Mouse (Mus musculus) lung, embryonic 16.5 days (tissue): ENCODE measurements at regions not wholly inside any gene's neighbourhood (a gene's known extent, or its start where the extent isn't known, plus 50 kb on each side); places are given as distances from the start of the nearest gene placed in this dataset.

ENCODE experiments used
- ATAC-seq: fragments of 200-750 bp; cut with Nextera tagmentation; 2 replicates; pipeline ENCODE4 v1.8.0; 2017; ENCODE audit warnings: low read depth, mild to moderate bottlenecking, moderate library complexity
- H3K27ac ChIP-seq: fragments of 300-500 bp; sonication (generic); 2 replicates; pipeline ENCODE4 v1.5.1; 2014; ENCODE audit warnings: mild to moderate bottlenecking, control low read depth, low read length
- H3K27me3 ChIP-seq: fragments of 300-500 bp; sonication (generic); 2 replicates; pipeline ENCODE4 v1.6.1; 2014; ENCODE audit warnings: low read depth, low read length, mixed read lengths; ENCODE audit not compliant: control insufficient read depth, insufficient read depth
- H3K36me3 ChIP-seq: fragments of 300-500 bp; sonication (generic); 2 replicates; pipeline ENCODE4 v1.6.1; 2014; ENCODE audit warnings: low read length; ENCODE audit not compliant: control insufficient read depth, insufficient read depth
- H3K4me1 ChIP-seq: fragments of 300-500 bp; sonication (generic); replicated peaks from 2 replicates; pipeline ENCODE4 v1.6.1; 2014; ENCODE audit warnings: low read length, mixed read lengths; ENCODE audit not compliant: control insufficient read depth, insufficient read depth
- H3K4me2 ChIP-seq: fragments of 300-500 bp; sonication (generic); 2 replicates; pipeline ENCODE4 v1.6.1; 2014; ENCODE audit warnings: low read depth, low read length, control low read depth
- H3K4me3 ChIP-seq: fragments of 300-500 bp; sonication (generic); 2 replicates; pipeline ENCODE4 v1.5.1; 2014; ENCODE audit warnings: mild to moderate bottlenecking, low read length, control low read depth
- H3K9ac ChIP-seq: fragments of 300-500 bp; sonication (generic); 2 replicates; pipeline ENCODE4 v1.6.1; 2014; ENCODE audit warnings: low read length, control low read depth
- H3K9me3 ChIP-seq: fragments of 300-500 bp; sonication (generic); 2 replicates; pipeline ENCODE4 v1.6.1; 2016; ENCODE audit warnings: low read length; ENCODE audit not compliant: control insufficient read depth
- WGBS: fragments of 180-500 bp; shearing (Covaris S2); extraction: QIAGEN DNeasy Blood & Tissue Kit; methylation state at CpG from one replicate; pipeline ENCODE4 v1.1.7; 2014; 5-methylcytosine and 5-hydroxymethylcytosine counted together

GRCm38 (mm10) chr4:71356714-71357113, 401.1 kb downstream of the Gm11232 start:
- no peak for ATAC-seq

GRCm38 (mm10) chr4:71356310-71356709, 401.5 kb downstream of the Gm11232 start:
- H3K4me2 ChIP-seq, result no peak overlapping the region

More at GRCm38 (mm10) chr4:71356714-71357113, 401.1 kb downstream of the Gm11232 start:
- WGBS, result 79% methylated on average over 1 of the region's 1 CpGs
- Histone ChIP-seq H3K36me3 (no peaks in the 10 kb centered on the region), H3K27ac (no peak overlapping the region), H3K4me1 (no peaks in the 10 kb centered on the region), H3K9ac (no peak overlapping the region), H3K4me3 (no peak overlapping the region), H3K27me3 (no peaks in the 10 kb centered on the region), H3K4me2 (no peak overlapping the region), H3K9me3 (no peaks in the 10 kb centered on the region)

GRCm38 (mm10) chr4:71351880-71352279, 405.9 kb downstream of the Gm11232 start:
- Histone ChIP-seq H3K4me3 (no peak overlapping the region), H3K27me3 (no peaks in the 10 kb centered on the region), H3K27ac (no peak overlapping the region), H3K4me2 (no peak overlapping the region), H3K4me1 (no peaks in the 10 kb centered on the region), H3K36me3 (no peaks in the 10 kb centered on the region), H3K9ac (no peak overlapping the region), H3K9me3 (no peaks in the 10 kb centered on the region)
- no peak for ATAC-seq
- WGBS, result 73% methylated on average over 2 of the region's 2 CpGs

More at GRCm38 (mm10) chr4:71356310-71356709, 401.5 kb downstream of the Gm11232 start:
- Histone ChIP-seq H3K27me3 (no peaks in the 10 kb centered on the region), H3K27ac (no peak overlapping the region), H3K9me3 (no peaks in the 10 kb centered on the region), H3K9ac (no peak overlapping the region), H3K4me1 (no peaks in the 10 kb centered on the region), H3K4me3 (no peak overlapping the region), H3K36me3 (no peaks in the 10 kb centered on the region)
- WGBS, result 43% methylated on average over 1 of the region's 1 CpGs
- no peak for ATAC-seq

GRCm38 (mm10) chr4:71343068-71343467, 414.7 kb downstream of the Gm11232 start:
- no peak overlapping the region for H3K4me3 ChIP-seq
- no peak overlapping the region for H3K9ac ChIP-seq
- H3K4me1 ChIP-seq, result no peaks in the 10 kb centered on the region
- ATAC-seq, result no peak
- H3K9me3 ChIP-seq, result no peaks in the 10 kb centered on the region
- H3K4me2 ChIP-seq, result no peak overlapping the region
- no peaks in the 10 kb centered on the region for H3K27me3 ChIP-seq
- H3K27ac ChIP-seq, result no peak overlapping the region
- 84% methylated on average over 3 of the region's 3 CpGs for WGBS
- H3K36me3 ChIP-seq, result no peaks in the 10 kb centered on the region

GRCm38 (mm10) chr4:71338582-71338981, 419.2 kb downstream of the Gm11232 start:
- no peak overlapping the region for H3K4me2 ChIP-seq
- H3K36me3 ChIP-seq, result no peaks in the 10 kb centered on the region
- no peaks in the 10 kb centered on the region for H3K9me3 ChIP-seq
- ATAC-seq, result no peak
- WGBS, result 58% methylated on average over 1 of the region's 1 CpGs
- H3K9ac ChIP-seq, result no peak overlapping the region
- no peaks in the 10 kb centered on the region for H3K27me3 ChIP-seq
- H3K27ac ChIP-seq, result no peak overlapping the region
- no peaks in the 10 kb centered on the region for H3K4me1 ChIP-seq
- H3K4me3 ChIP-seq, result no peak overlapping the region

GRCm38 (mm10) chr4:71332672-71333071, 425.1 kb downstream of the Gm11232 start:
- Histone ChIP-seq H3K4me3 (no peak overlapping the region), H3K4me1 (no peaks in the 10 kb centered on the region), H3K36me3 (no peaks in the 10 kb centered on the region), H3K9ac (no peak overlapping the region), H3K27ac (no peak overlapping the region), H3K9me3 (no peaks in the 10 kb centered on the region), H3K27me3 (no peaks in the 10 kb centered on the region), H3K4me2 (no peak overlapping the region)
- 73% methylated on average over 3 of the region's 3 CpGs for WGBS
- no peak for ATAC-seq

- H3K27ac ChIP-seq, result no peak overlapping the region
- 58% methylated on average over 4 of the region's 4 CpGs for WGBS
Observed at GRCm38 (mm10) chr4:71332018-71332417, 425.7 kb downstream of the Gm11232 start.

GRCm38 (mm10) chr4:71316605-71317004, 441.2 kb downstream of the Gm11232 start:
- no peaks in the 10 kb centered on the region for H3K9me3 ChIP-seq
- no peak overlapping the region for H3K4me2 ChIP-seq
- no peak for ATAC-seq
- H3K36me3 ChIP-seq, result no peaks in the 10 kb centered on the region
- H3K4me1 ChIP-seq, result no peaks in the 10 kb centered on the region
- no peak overlapping the region for H3K27ac ChIP-seq
- H3K9ac ChIP-seq, result no peak overlapping the region
- no peaks in the 10 kb centered on the region for H3K27me3 ChIP-seq
- H3K4me3 ChIP-seq, result no peak overlapping the region

More at GRCm38 (mm10) chr4:71332018-71332417, 425.7 kb downstream of the Gm11232 start:
- H3K9ac ChIP-seq, result no peak overlapping the region
- H3K4me2 ChIP-seq, result no peak overlapping the region
- no peaks in the 10 kb centered on the region for H3K36me3 ChIP-seq
- ATAC-seq, result no peak
- H3K4me1 ChIP-seq, result no peaks in the 10 kb centered on the region
- H3K9me3 ChIP-seq, result no peaks in the 10 kb centered on the region
- no peak overlapping the region for H3K4me3 ChIP-seq
- H3K27me3 ChIP-seq, result no peaks in the 10 kb centered on the region

GRCm38 (mm10) chr4:71307176-71307612, 450.6 kb downstream of the Gm11232 start:
- WGBS, result 35% methylated on average over 6 of the region's 6 CpGs
- H3K4me1 ChIP-seq, result no peaks in the 10 kb centered on the region; the same call in 1 of the 2 replicates
- peak; percentile 18; the same call in 1 of the 2 replicates for ATAC-seq
- no peak overlapping the region for H3K4me3 ChIP-seq
- no peak overlapping the region; the same call in 1 of the 2 replicates for H3K4me2 ChIP-seq
- H3K9me3 ChIP-seq, result no peaks in the 10 kb centered on the region
- H3K27ac ChIP-seq, result no peak overlapping the region
- no peaks in the 10 kb centered on the region for H3K27me3 ChIP-seq
- H3K36me3 ChIP-seq, result no peaks in the 10 kb centered on the region
- no peak overlapping the region for H3K9ac ChIP-seq

GRCm38 (mm10) chr4:71306690-71307089, 451.1 kb downstream of the Gm11232 start:
- 42% methylated on average over 6 of the region's 6 CpGs for WGBS

More at GRCm38 (mm10) chr4:71306690-71307089, 451.1 kb downstream of the Gm11232 start:
- Histone ChIP-seq H3K4me2 (no peak overlapping the region; the same call in 1 of the 2 replicates), H3K9me3 (no peaks in the 10 kb centered on the region), H3K27me3 (no peaks in the 10 kb centered on the region), H3K27ac (no peak overlapping the region), H3K9ac (no peak overlapping the region), H3K36me3 (no peaks in the 10 kb centered on the region), H3K4me1 (no peaks in the 10 kb centered on the region; the same call in 1 of the 2 replicates), H3K4me3 (no peak overlapping the region)
- peak; percentile 91 for ATAC-seq
